Mouse (Mus musculus): ENCODE data around the gene Dmrt1.

GRCm38 (mm10) chr19:25506616-25507015 lies 1.2 kb downstream of the Dmrt1 start:
- TF ChIP-seq CTCF (conservative IDR thresholded peaks at IDR 0.05; ENCODE audit: low read length) (no peak), POU5F1 (IDR thresholded peaks at IDR 0.05; ENCODE audit: borderline replicate concordance, low read length) (no peak), NANOG (IDR thresholded peaks at IDR 0.05; ENCODE audit: borderline replicate concordance, low read length) (no peak)
